8 mouse cellular contexts compared by ENCODE assay signal in genomic region chr19:46587823-46588508, GRCm38 (mm10). TPM values are rescaled to one million over a fixed set of nuclear protein-coding genes. Genes with fewer than 3 reads are reported as not detected.
DNase-seq lines count a peak whose midpoint lies in the region; ATAC-seq and TF ChIP-seq lines count a peak whose summit lies in the region.

No protein-coding gene starts in this region.

- H3K9ac ChIP-seq in CH12.LX (ENCODE audit: insufficient read depth, low read depth) = no peak overlapping the region
- no peak overlapping the region for H3K9ac ChIP-seq in forebrain, embryonic 12.5 days
- no peak overlapping the region for H3K9ac ChIP-seq in lung, embryonic 15.5 days

- ATAC-seq in forebrain, embryonic 12.5 days (ENCODE audit: low FRiP score) = peak; percentile 83
- ATAC-seq in lung, embryonic 15.5 days (ENCODE audit: borderline replicate concordance, extremely low read depth, low FRiP score, low TSS enrichment) = peak; percentile 72

- no peaks in the 10 kb centered on the region for H3K4me1 ChIP-seq in CH12.LX (ENCODE audit: control insufficient read depth in 1 of 2, insufficient read depth in 2 of 2)
- no peaks in the 10 kb centered on the region for H3K4me1 ChIP-seq in forebrain, embryonic 12.5 days
- H3K4me1 ChIP-seq in lung, embryonic 15.5 days = no peaks in the 10 kb centered on the region

- dilution Hi-C loops in CH12.LX (cut with MboI; ENCODE audit: extremely low pct_ligation_motif_present, extremely low pct_unique_long_range_greater_than_20kb, low sequenced_read_pairs) = no loop called here

- in situ Hi-C loops in CH12.LX (cut with MboI; ENCODE audit: low pct_ligation_motif_present, low pct_unique_long_range_greater_than_20kb, low sequenced_read_pairs) = loop anchor here (5.0 to 10.0 kb wide), 3 partner anchors 79 to 193 kb away; partner anchors contain the start of genes Actr1a and Sufu

- TF ChIP-seq CTCF in CH12.LX (conservative IDR thresholded peaks at IDR 0.05 in 1 of 2, IDR thresholded peaks at IDR 0.05 in 1 of 2; ENCODE audit: low read depth in 2 of 2, low read length in 2 of 2) = peak; percentile 87 to 91

- TF ChIP-seq EP300 in CH12.LX (IDR thresholded peaks at IDR 0.05; ENCODE audit: low read length) = no peak

- WGBS in forebrain, embryonic 12.5 days = 60% methylated on average over 13 of the region's 13 CpGs
- WGBS in lung, embryonic 15.5 days = 57% methylated on average over 13 of the region's 13 CpGs

- H3K4me3 ChIP-seq in CH12.LX (replicated peaks in 1 of 3; ENCODE audit: low read depth in 2 of 3, low read length in 2 of 3, poor library complexity in 1 of 3) = no peak overlapping the region
- H3K4me3 ChIP-seq in forebrain, embryonic 12.5 days (replicated peaks) = no peak overlapping the region
- H3K4me3 ChIP-seq in lung, embryonic 15.5 days = no peak overlapping the region

- intact Hi-C loops in heart, postnatal 25 days (cut with DNase I) = loop anchor here (1.0 to 5.0 kb wide), 3 partner anchors 69 to 279 kb away; no protein-coding TSS in a partner anchor

- peak; percentile 74 for DNase-seq in CH12.LX (ENCODE audit: extremely low read depth)
- DNase-seq in c-Kit-positive CD71-negative TER-119-negative erythroid progenitor cells, embryonic 14.5 days (ENCODE audit: low read depth) = peak; percentile 64
- peak; percentile 57 for DNase-seq in heart, postnatal 25 days (ENCODE audit: low spot score)
- peak; percentile 67 to 90 for DNase-seq in layer of hippocampus, adult 8-10 months (ENCODE audit: low spot score in 2 of 2)
- peak; percentile 54 for DNase-seq in ovary, adult 18-20 months (ENCODE audit: low spot score)
- peak; percentile 32 to 47 for DNase-seq in thymus, adult 18-20 months

- no peak overlapping the region for H3K27ac ChIP-seq in CH12.LX (ENCODE audit: insufficient read depth, low read depth)
- H3K27ac ChIP-seq in forebrain, embryonic 12.5 days = no peak overlapping the region
- no peak overlapping the region for H3K27ac ChIP-seq in lung, embryonic 15.5 days

- peaks cover under 1 to 69% of the 10 kb centered on the region in 2 experiments for H3K36me3 ChIP-seq in CH12.LX (replicated peaks in 1 of 2; ENCODE audit: control insufficient read depth in 1 of 2, insufficient read depth in 1 of 2, low read length in 1 of 2)
- peaks cover 32% of the 10 kb centered on the region; the same call in 1 of the 2 replicates for H3K36me3 ChIP-seq in forebrain, embryonic 12.5 days (replicated peaks)
- peaks cover 34% of the 10 kb centered on the region for H3K36me3 ChIP-seq in lung, embryonic 15.5 days

- H3K79me2 ChIP-seq in CH12.LX (replicated peaks; ENCODE audit: control insufficient read depth, extremely low read depth, insufficient read depth, poor library complexity, severe bottlenecking) = no peaks in the 10 kb centered on the region

- H3K4me2 ChIP-seq in CH12.LX (ENCODE audit: insufficient read depth, low read depth, poor library complexity, severe bottlenecking) = no peak overlapping the region
- no peak overlapping the region for H3K4me2 ChIP-seq in forebrain, embryonic 12.5 days
- no peak overlapping the region for H3K4me2 ChIP-seq in lung, embryonic 15.5 days

- TF ChIP-seq POLR2A in CH12.LX (IDR thresholded peaks at IDR 0.05; ENCODE audit: low read depth, low read length) = no peak

- peak; percentile 82 for TF ChIP-seq RAD21 in CH12.LX (IDR thresholded peaks at IDR 0.05; ENCODE audit: low read depth, low read length)

- H3K9me3 ChIP-seq in CH12.LX (replicated peaks; ENCODE audit: low read length) = no peaks in the 10 kb centered on the region
- H3K9me3 ChIP-seq in forebrain, embryonic 12.5 days = no peaks in the 10 kb centered on the region; the same call in 1 of the 2 replicates
- H3K9me3 ChIP-seq in lung, embryonic 15.5 days = no peaks in the 10 kb centered on the region

- no peaks in the 10 kb centered on the region for H3K27me3 ChIP-seq in CH12.LX (replicated peaks)
- H3K27me3 ChIP-seq in forebrain, embryonic 12.5 days = no peaks in the 10 kb centered on the region
- no peaks in the 10 kb centered on the region for H3K27me3 ChIP-seq in lung, embryonic 15.5 days

TF ChIP-seq in CH12.LX, 34 proteins besides CTCF, POLR2A, EP300 and RAD21:
- no peak for TF ChIP-seq GABPA (IDR thresholded peaks at IDR 0.05; ENCODE audit: insufficient replicate concordance, low read depth, low read length)
- TF ChIP-seq E2F4 (IDR thresholded peaks at IDR 0.05; ENCODE audit: insufficient replicate concordance, low read depth, low read length) = no peak
- TF ChIP-seq MEF2A (IDR thresholded peaks at IDR 0.05; ENCODE audit: borderline replicate concordance, low read depth, low read length) = no peak
- TF ChIP-seq MYC (IDR thresholded peaks at IDR 0.05; ENCODE audit: low read depth, low read length) = peak; percentile 73; the same call in 1 of the 2 replicates
- no peak for TF ChIP-seq SIN3A (IDR thresholded peaks at IDR 0.05; ENCODE audit: low read length)
- no peak for TF ChIP-seq ZKSCAN1 (IDR thresholded peaks at IDR 0.05; ENCODE audit: borderline replicate concordance, low read depth, low read length)
- no peak for TF ChIP-seq IRF4 (IDR thresholded peaks at IDR 0.05; ENCODE audit: low read depth, low read length)
- TF ChIP-seq MAZ (IDR thresholded peaks at IDR 0.05; ENCODE audit: low read depth, low read length) = no peak
- no peak for TF ChIP-seq CHD1 (IDR thresholded peaks at IDR 0.05; ENCODE audit: low read depth, low read length)
- 0 out of 2 replicates have a peak, but pooled peaks have one; percentile 19 for TF ChIP-seq NRF1 (IDR thresholded peaks at IDR 0.05; ENCODE audit: low read depth, low read length)
- TF ChIP-seq TBP (conservative IDR thresholded peaks at IDR 0.05; ENCODE audit: low read depth, low read length) = no peak
- TF ChIP-seq TCF12 (IDR thresholded peaks at IDR 0.05; ENCODE audit: low read depth, low read length) = no peak; the same call in 1 of the 2 replicates
- TF ChIP-seq PAX5 (IDR thresholded peaks at IDR 0.05; ENCODE audit: low read length) = no peak
- TF ChIP-seq ELF1 (IDR thresholded peaks at IDR 0.05; ENCODE audit: low read depth, low read length) = no peak
- TF ChIP-seq MAFK (IDR thresholded peaks at IDR 0.05; ENCODE audit: insufficient replicate concordance, low read length) = no peak
- TF ChIP-seq MAX (IDR thresholded peaks at IDR 0.05; ENCODE audit: low read length) = peak; percentile 62; the same call in 1 of the 2 replicates
- TF ChIP-seq UBTF (IDR thresholded peaks at IDR 0.05; ENCODE audit: low read depth, low read length) = no peak
- no peak for TF ChIP-seq ETS1 (conservative IDR thresholded peaks at IDR 0.05; ENCODE audit: low read depth, low read length)
- peak; percentile 83 for TF ChIP-seq SMC3 (IDR thresholded peaks at IDR 0.05; ENCODE audit: low read depth, low read length)
- no peak for TF ChIP-seq CHD2 (IDR thresholded peaks at IDR 0.05; ENCODE audit: low read length)
- TF ChIP-seq KAT2A (IDR thresholded peaks at IDR 0.05; ENCODE audit: insufficient replicate concordance, low read length) = no peak
- TF ChIP-seq JUND (conservative IDR thresholded peaks at IDR 0.05; ENCODE audit: low read depth, low read length) = no peak
- TF ChIP-seq ZC3H11A (IDR thresholded peaks at IDR 0.05; ENCODE audit: low read depth, low read length) = peak; percentile 28; the same call in 1 of the 2 replicates
- no peak for TF ChIP-seq USF1 (IDR thresholded peaks at IDR 0.05; ENCODE audit: low read depth, low read length)
- TF ChIP-seq RCOR1 (conservative IDR thresholded peaks at IDR 0.05; ENCODE audit: low read depth, low read length) = no peak
- TF ChIP-seq ZNF384 (IDR thresholded peaks at IDR 0.05; ENCODE audit: low read depth, low read length) = no peak
- TF ChIP-seq HCFC1 (IDR thresholded peaks at IDR 0.05; ENCODE audit: low read depth, low read length) = no peak
- peak; percentile 29; the same call in 1 of the 2 replicates for TF ChIP-seq NELFE (IDR thresholded peaks at IDR 0.05; ENCODE audit: low read depth, low read length)
- no peak for TF ChIP-seq JUN (IDR thresholded peaks at IDR 0.05; ENCODE audit: insufficient read depth, low read depth, low read length)
- TF ChIP-seq MXI1 (IDR thresholded peaks at IDR 0.05; ENCODE audit: low read depth, low read length) = no peak
- no peak for TF ChIP-seq ZMIZ1 (IDR thresholded peaks at IDR 0.05; ENCODE audit: low read depth, low read length)
- no peak for TF ChIP-seq POLR2AphosphoS2 (IDR thresholded peaks at IDR 0.05; ENCODE audit: low read depth, low read length)
- no peak for TF ChIP-seq USF2 (conservative IDR thresholded peaks at IDR 0.05; ENCODE audit: low read depth, low read length)
- no peak for TF ChIP-seq BHLHE40 (IDR thresholded peaks at IDR 0.05; ENCODE audit: low read depth, low read length)

RNA-seq across cellular contexts. Expression of gene Wbp1l, which starts 10.9 kb away (rescaled TPM):
- total RNA-seq in CH12.LX (2012; rRNA removed) (17.4 and 20.2 TPM in 2 replicates), CH12.LX (2014; rRNA removed) (10.6 and 11.6 TPM in 2 replicates)
- 22.3 and 23.5 TPM in 2 replicates for polyA plus RNA-seq in CH12.LX (2012; ENCODE audit: insufficient read length, low read depth)
- 43.2 and 44.5 TPM in 2 replicates for polyA plus RNA-seq in forebrain, embryonic 12.5 days (2016; fragmentation: Nextera tagmentation; extraction: Ambion mirVana)
- total RNA-seq in heart, postnatal 25 days (2021) = 10 to 100 TPM; 48.5 to 54.4 TPM
- total RNA-seq in layer of hippocampus, adult 8-10 months (2022) = 10 to 100 TPM; 40.2 to 43.3 (median 41.6) TPM
- polyA plus RNA-seq in lung, embryonic 15.5 days (2015; fragmentation: Nextera tagmentation; extraction: Ambion mirVana) = 44.0 and 48.0 TPM in 2 replicates

RNA-seq across cellular contexts. Expression of gene Sfxn2, which starts 14.8 kb away (rescaled TPM):
- total RNA-seq in CH12.LX (2012; rRNA removed) (8.5 and 9.4 TPM in 2 replicates), CH12.LX (2014; rRNA removed) (5.9 and 6.8 TPM in 2 replicates)
- polyA plus RNA-seq in CH12.LX (2012; ENCODE audit: insufficient read length, low read depth) = 11.1 and 11.8 TPM in 2 replicates
- polyA plus RNA-seq in forebrain, embryonic 12.5 days (2016; fragmentation: Nextera tagmentation; extraction: Ambion mirVana) = 12.2 and 14.6 TPM in 2 replicates
- total RNA-seq in heart, postnatal 25 days (2021) = 1 to 10 TPM; 3.1 to 4.2 TPM
- total RNA-seq in layer of hippocampus, adult 8-10 months (2022) = 1 to 10 TPM; 7.3 to 9.2 (median 7.5) TPM
- polyA plus RNA-seq in lung, embryonic 15.5 days (2015; fragmentation: Nextera tagmentation; extraction: Ambion mirVana) = 27.9 and 28.3 TPM in 2 replicates

RNA-seq across cellular contexts. Expression of gene Arl3, which starts 15.0 kb away (rescaled TPM):
- total RNA-seq in CH12.LX (2012; rRNA removed) = 38.4 and 46.5 TPM in 2 replicates
- total RNA-seq in CH12.LX (2014; rRNA removed) = 23.7 and 24.1 TPM in 2 replicates
- 40.4 and 45.3 TPM in 2 replicates for polyA plus RNA-seq in CH12.LX (2012; ENCODE audit: insufficient read length, low read depth)
- polyA plus RNA-seq in forebrain, embryonic 12.5 days (2016; fragmentation: Nextera tagmentation; extraction: Ambion mirVana) = 216 and 224 TPM in 2 replicates
- 10 to 100 TPM; 33.2 to 37.0 TPM for total RNA-seq in heart, postnatal 25 days (2021)
- 100 to 1,000 TPM in 2 of 4 experiments, 10 to 100 TPM in 2; 85.9 to 125 (median 103) TPM for total RNA-seq in layer of hippocampus, adult 8-10 months (2022)
- polyA plus RNA-seq in lung, embryonic 15.5 days (2015; fragmentation: Nextera tagmentation; extraction: Ambion mirVana) = 115 and 119 TPM in 2 replicates
